Mouse (Mus musculus): Measurements from ENCODE around the gene Tmem69.

Gene Tmem69

DNA sequence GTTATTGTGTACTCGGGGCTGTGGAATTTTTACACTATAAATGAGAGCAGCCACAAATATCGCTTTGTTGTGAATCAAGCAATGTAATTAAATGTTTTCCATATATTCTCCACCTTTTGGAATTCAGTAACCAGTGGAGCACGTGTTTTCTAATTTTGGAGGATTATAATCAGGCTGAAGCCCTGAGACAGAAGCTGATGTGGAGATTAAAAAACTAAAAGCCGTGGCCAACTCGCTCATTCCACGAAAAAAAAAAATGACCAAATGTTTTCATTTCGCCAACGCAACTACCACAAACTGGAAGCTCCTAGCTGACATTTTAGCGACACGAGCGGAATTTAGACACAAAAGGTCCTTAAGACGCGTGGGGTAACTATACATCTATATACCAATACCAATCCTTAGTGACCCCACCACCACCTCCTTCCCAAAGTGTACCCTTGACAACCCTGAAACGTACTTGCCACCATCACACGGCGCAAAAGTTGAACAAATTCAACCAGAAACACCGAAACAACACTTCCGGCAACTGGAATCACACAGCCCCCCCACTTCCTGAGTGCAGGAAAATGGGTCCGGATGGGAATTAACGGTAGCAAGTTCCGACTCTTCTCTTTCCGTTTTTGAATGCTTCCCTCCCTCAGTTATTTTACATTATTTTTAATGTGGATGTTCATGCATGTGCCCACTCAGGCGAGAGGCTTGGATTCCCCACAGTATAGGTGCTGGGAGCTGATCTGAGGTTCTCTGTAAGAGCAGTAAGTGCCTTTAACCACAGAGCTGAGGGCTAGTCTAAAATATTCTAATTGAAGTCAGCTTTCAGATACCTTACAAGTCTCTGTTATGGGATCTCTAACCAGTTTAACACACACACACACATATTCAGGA lies at the start of gene Tmem69:
Gene Tmem69, minus strand, starts transcription at position 524 of the 888 bp plus-strand sequence.
- in situ Hi-C loops (cut with MseI, MboI): no loop called here

DNA sequence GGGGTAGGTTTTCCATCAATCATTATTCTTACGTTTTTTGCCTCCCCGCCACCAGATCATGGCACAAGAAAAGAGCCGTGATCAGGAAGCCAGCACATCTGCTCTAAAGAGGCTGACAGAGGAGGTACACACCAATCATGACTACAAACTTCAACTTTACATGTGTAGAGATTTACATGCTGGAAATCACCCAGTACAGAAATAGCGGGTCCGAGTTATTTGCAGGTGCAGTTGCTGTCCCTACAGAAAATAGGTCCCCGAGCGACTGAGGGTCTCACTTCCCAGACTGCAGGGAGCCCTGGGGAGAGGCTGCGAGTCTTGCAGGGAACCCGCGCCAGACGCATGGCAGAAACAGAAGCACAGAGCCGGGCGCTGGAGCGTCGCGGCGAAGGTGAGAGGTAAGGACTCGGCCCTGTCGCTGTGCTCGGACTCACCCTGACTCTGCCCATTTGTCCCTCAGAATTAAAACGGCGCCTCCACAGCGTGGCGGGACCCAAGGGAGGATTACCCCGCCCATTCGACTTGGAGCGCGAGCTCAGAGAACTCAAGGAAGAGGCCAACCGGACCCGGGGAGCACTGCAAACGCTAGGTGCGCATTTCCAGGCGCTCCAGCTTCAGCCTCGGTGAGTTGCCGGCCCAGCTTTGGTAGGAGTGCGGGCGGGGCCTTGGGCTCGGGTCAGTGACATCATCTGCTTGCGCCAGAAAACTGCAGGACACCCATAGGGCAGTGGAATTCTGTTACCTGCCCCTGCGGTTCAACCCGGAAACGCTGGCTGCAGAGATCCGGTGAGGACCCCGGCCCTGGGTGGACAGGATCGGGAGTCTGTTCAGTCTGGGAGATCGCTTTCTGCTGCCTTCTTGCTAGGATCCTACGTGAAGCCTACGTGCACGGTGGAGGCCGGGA lies 41.5 kb upstream of the Tmem69 start:
- in situ Hi-C loops (cut with MseI, MboI): no loop called here

GRCm38 (mm10) chr4:116596379-116596778 lies 40.6 kb upstream of the Tmem69 start, which contains the start of gene Ccdc17:
TSS of gene Ccdc17 (plus strand) at chr4:116596654.
- in situ Hi-C loops (cut with MseI, MboI): no loop called here

- in situ Hi-C loops (cut with MseI, MboI): no loop called here
Observed at GRCm38 (mm10) chr4:116595793-116596192, 40.1 kb upstream of the Tmem69 start.

DNA sequence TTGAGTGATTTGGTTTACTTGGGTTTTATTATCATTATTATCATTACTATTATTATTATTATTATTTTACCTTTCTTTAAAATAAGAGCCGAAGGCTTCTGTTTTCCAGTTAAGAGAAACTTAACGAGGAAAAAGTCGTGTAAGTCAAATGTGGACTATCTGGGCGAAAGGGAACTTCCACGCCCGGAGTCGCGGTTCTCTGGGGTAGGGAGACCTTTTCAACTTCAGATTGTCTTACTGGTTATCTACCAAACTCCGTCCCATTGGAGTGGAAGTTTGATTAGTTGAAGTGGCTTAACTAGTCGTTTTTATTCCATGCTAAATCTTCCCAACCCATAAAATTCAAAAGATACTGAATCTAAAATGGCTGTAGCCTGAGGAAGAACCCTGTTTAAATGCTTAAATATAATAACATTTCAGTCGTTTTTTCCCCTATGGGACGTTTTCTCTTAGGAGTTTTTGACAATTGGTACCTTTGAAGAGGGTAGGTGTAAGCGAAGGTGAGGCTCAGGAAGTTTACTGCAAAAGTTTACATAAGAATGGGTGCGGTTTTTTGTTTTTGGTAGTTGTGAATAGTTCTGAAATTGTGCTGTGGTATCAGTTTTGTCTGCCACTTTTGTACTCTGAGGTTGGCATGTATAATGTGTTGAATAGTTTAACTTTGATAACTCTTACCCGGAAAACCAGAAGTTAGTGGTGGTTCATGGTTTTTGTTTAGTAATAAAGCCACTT lies 2.6 kb upstream of the Tmem69 start:
- in situ Hi-C loops (cut with MseI, MboI): no loop called here

DNA sequence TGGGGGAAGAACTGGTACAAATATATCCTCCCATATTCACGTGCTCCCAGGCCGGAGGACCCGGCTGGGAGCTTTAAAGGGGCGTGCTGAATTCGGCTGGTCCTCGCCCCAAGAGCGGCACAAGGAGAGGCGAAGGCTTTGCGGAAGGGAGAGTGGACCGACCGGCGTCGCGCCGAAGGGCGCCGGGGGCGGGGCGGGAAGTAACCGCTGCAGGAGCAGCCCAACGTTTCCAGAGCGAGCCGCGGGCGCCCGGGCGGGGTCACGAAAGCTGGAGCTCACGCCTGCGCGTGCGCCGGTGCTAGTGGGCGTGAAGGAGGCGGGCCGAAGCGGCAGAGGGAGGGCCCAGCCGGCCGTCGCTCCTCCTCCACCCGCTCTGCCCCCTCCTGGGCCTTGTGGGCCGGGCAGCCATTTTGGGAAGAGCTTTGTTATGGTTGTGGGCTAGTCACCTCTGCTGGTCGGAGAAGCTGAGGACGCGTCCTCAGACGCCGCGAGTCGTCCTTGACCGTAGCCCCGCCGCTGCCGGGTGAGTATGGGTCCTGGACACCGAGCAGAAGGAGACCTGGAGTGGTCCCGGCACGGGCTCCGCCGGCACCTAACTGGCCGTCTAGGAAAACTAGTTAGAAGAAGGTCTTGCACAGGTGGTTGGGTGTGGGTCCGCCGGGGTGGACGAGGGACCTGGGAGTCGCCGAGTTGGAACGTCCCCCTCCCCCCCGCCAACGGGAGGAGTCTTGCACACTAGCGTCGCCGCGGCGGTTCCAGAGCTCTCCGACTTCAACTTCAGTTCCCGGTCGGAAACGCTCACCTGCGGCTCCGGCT lies 1.8 kb upstream of the Tmem69 start, which contains the start of gene Gpbp1l1:
Gene Gpbp1l1, plus strand, starts transcription at position 353 of the 816 bp plus-strand sequence.
- in situ Hi-C loops (cut with MseI, MboI): no loop called here

GRCm38 (mm10) chr4:116556561-116557305 lies 997 bp upstream of the Tmem69 start:
- in situ Hi-C loops (cut with MseI, MboI): no loop called here

DNA sequence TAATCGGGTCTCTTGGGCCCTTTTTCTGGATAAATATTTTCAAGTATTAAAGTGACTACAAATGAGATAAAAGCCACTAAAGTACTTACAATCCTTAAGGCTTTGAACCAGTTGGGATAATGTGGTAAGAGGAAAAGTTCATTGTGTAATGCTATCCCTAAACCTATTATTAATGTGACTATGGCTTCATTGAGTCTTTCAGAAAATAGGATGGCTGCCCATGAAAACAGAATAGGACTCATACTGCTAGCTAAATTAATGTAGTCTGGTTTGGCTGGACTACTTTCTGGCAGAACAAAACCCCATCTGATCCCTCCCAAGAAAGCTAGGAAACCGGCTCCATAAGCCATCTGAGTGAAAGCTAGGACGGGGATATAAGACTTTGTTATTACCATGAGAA lies 2.7 kb downstream of the Tmem69 start:
- in situ Hi-C loops (cut with MseI, MboI): no loop called here

GRCm38 (mm10) chr4:116550432-116550831 lies 5.3 kb downstream of the Tmem69 start:
- in situ Hi-C loops (cut with MseI, MboI): no loop called here

GRCm38 (mm10) chr4:116537737-116538136 lies 18.0 kb downstream of the Tmem69 start:
- in situ Hi-C loops (cut with MseI, MboI): no loop called here

DNA sequence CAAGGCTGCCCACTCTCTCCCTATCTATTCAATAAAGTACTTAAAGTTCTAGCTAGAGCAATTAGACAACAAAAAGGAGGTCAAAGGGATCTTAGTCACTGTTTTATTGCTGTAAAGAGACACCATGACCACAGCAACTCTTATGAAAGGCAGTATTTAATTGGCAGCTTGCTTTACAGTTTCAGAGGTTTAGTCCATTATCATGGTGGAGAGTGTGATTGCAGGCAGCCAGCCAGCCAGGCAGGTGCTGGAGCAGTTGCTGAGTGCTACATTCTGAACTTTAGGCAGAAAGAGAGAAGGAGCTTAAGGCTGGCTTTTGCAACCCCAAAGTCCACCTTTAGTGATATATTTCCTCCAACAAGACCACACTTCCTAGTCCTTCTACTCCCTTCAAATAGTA lies 19.4 kb downstream of the Tmem69 start:
- in situ Hi-C loops (cut with MseI, MboI): no loop called here

- in situ Hi-C loops (cut with MseI, MboI): no loop called here
Observed at GRCm38 (mm10) chr4:116531109-116531508, 24.6 kb downstream of the Tmem69 start.

- in situ Hi-C loops (cut with MseI, MboI): no loop called here
Observed at GRCm38 (mm10) chr4:116507425-116508218, 48.1 kb downstream of the Tmem69 start, which contains the start of gene Ipp. TSS of gene Ipp (plus strand) at chr4:116507549.

- in situ Hi-C loops (cut with MseI, MboI): no loop called here
Observed at GRCm38 (mm10) chr4:116506886-116507424, 48.8 kb downstream of the Tmem69 start.
